Mouse (Mus musculus): ENCODE measurements around the gene Cep112.
A peak's percentile ranks its signal among the peaks of the same experiment; 100 is the strongest.

The Cep112 gene

GRCm38 (mm10) chr11:108885276-108885896 is 460.4 kb downstream of the Cep112 start:
- DNase-seq = no peak

- DNase-seq = no peak
Measured at GRCm38 (mm10) chr11:108886060-108886459, 461.1 kb downstream of the Cep112 start.

GRCm38 (mm10) chr11:108889121-108889520 is 464.1 kb downstream of the Cep112 start:
- DNase-seq = no peak

- no peak for DNase-seq
Measured at GRCm38 (mm10) chr11:108890544-108890943, 465.6 kb downstream of the Cep112 start.

- DNase-seq = no peak
Measured at GRCm38 (mm10) chr11:108891111-108891870, 466.3 kb downstream of the Cep112 start.

- no peak for DNase-seq
Measured at GRCm38 (mm10) chr11:108891871-108892380, 466.9 kb downstream of the Cep112 start.

GRCm38 (mm10) chr11:108892406-108892805 is 467.4 kb downstream of the Cep112 start:
- no peak for DNase-seq

- DNase-seq = no peak
Measured at GRCm38 (mm10) chr11:108893232-108893790, 468.3 kb downstream of the Cep112 start.

GRCm38 (mm10) chr11:108893855-108894510 is 469.0 kb downstream of the Cep112 start:
- DNase-seq = no peak

GRCm38 (mm10) chr11:108897034-108897433 is 472.0 kb downstream of the Cep112 start:
- DNase-seq = peak; percentile 63

- no peak for DNase-seq
Measured at GRCm38 (mm10) chr11:108898063-108898462, 473.1 kb downstream of the Cep112 start.

- no peak for DNase-seq
Measured at GRCm38 (mm10) chr11:108898483-108898882, 473.5 kb downstream of the Cep112 start.

GRCm38 (mm10) chr11:108900718-108901488 is 475.9 kb downstream of the Cep112 start:
- DNase-seq = no peak

- no peak for DNase-seq
Measured at GRCm38 (mm10) chr11:108901670-108902069, 476.7 kb downstream of the Cep112 start.

- DNase-seq = no peak
Measured at GRCm38 (mm10) chr11:108902303-108902702, 477.3 kb downstream of the Cep112 start.

- DNase-seq = no peak
Measured at GRCm38 (mm10) chr11:108906590-108907254, 481.7 kb downstream of the Cep112 start.

GRCm38 (mm10) chr11:108909396-108910195 is 484.6 kb downstream of the Cep112 start:
- no peak for DNase-seq

All from cerebellum, adult 8-10 months (tissue).